24 mouse cellular contexts compared by ENCODE assay signal in the genomic region with DNA sequence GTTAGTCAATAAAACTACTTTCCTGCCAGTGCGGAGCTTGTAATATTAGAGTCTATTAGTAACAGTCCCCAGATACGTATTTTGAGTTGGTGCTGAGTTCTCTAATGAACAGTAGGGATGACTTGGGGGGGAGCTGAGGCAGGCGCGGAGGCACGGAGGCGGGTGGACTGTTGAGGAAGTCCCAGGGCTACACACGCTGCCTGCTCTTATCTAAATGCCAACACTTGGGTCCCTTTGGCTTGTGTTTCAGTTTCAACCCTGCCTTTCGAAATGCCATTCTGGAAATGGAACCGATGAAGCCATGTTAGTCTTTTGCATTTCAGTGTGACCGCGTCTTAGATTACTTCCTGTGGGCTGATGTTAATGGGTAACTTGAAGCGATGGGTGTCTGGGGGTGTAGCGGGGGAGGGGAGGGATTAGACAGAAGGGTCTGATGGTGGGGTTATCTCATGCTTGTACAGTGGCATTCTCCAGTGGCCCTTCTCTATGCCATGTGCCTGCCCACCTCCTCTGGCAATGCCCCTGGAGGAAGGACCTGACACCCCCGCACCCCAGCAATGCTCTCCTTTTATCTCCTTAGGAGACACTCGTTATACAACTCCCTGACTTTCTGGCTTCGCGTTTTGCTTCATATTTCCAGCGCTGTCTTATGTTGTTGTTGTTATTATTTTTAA. TPM values are rescaled to one million over a fixed set of nuclear protein-coding genes. Genes with fewer than 3 reads are reported as not detected.
DNase-seq lines count a peak whose midpoint lies in the region; ATAC-seq and TF ChIP-seq lines count a peak whose summit lies in the region.
"Had no signal": no experiment of that assay in that cellular context is flagged by ENCODE, and none has a peak within 500 bp of the region (broad histone marks: within the 10 kb centered on the region; RNA-seq: fewer than 3 reads in every experiment).

No protein-coding gene starts in this region.

- no peak overlapping the region for H3K4me2 ChIP-seq in forebrain, postnatal 0 days (ENCODE audit: low read depth)
- no peak overlapping the region for H3K4me2 ChIP-seq in forebrain, embryonic 16.5 days (ENCODE audit: low read length)
- H3K4me2 ChIP-seq: embryonic facial prominence, embryonic 15.5 days; forebrain, embryonic 12.5 days; heart, embryonic 11.5 days; heart, embryonic 15.5 days; hindbrain, embryonic 14.5 days; intestine, embryonic 15.5 days had no signal

- 89% methylated on average over 18 of the region's 18 CpGs for WGBS in forebrain, postnatal 0 days
- WGBS in forebrain, embryonic 16.5 days: 87% methylated on average over 18 of the region's 18 CpGs

- H3K27ac ChIP-seq in forebrain, postnatal 0 days (ENCODE audit: low read depth, low read length): no peak overlapping the region
- H3K27ac ChIP-seq in forebrain, embryonic 16.5 days (ENCODE audit: low read length): no peak overlapping the region
- peak overlapping the region; percentile 57; the same call in 1 of the 2 replicates for H3K27ac ChIP-seq in layer of hippocampus, adult 2 months
- H3K27ac ChIP-seq: embryonic facial prominence, embryonic 15.5 days; forebrain, embryonic 12.5 days; heart, adult 2 months; heart, embryonic 15.5 days; hindbrain, embryonic 10.5 days; hindbrain, embryonic 14.5 days; intestine, embryonic 15.5 days had no signal

- H3K4me3 ChIP-seq in forebrain, postnatal 0 days (ENCODE audit: low read depth, low read length): no peak overlapping the region
- H3K4me3 ChIP-seq in forebrain, embryonic 16.5 days (replicated peaks; ENCODE audit: low read length): no peak overlapping the region
- no peak overlapping the region for H3K4me3 ChIP-seq in layer of hippocampus, adult 2 months
- H3K4me3 ChIP-seq: embryonic facial prominence, embryonic 15.5 days; forebrain, embryonic 12.5 days; heart, adult 2 months; heart, embryonic 15.5 days; hindbrain, embryonic 10.5 days; intestine, embryonic 15.5 days had no signal

- no peak overlapping the region for H3K9ac ChIP-seq in forebrain, postnatal 0 days
- H3K9ac ChIP-seq in forebrain, embryonic 16.5 days (replicated peaks; ENCODE audit: low read depth, low read length): no peak overlapping the region
- H3K9ac ChIP-seq: embryonic facial prominence, embryonic 15.5 days; forebrain, embryonic 12.5 days; heart, embryonic 15.5 days; hindbrain, embryonic 14.5 days; intestine, embryonic 15.5 days had no signal

- H3K27me3 ChIP-seq in forebrain, postnatal 0 days (ENCODE audit: insufficient read depth, low read length): no peaks in the 10 kb centered on the region
- no peaks in the 10 kb centered on the region for H3K27me3 ChIP-seq in forebrain, embryonic 16.5 days (replicated peaks; ENCODE audit: control insufficient read depth, insufficient read depth, low read length)
- H3K27me3 ChIP-seq: embryonic facial prominence, embryonic 15.5 days; forebrain, embryonic 12.5 days; heart, embryonic 15.5 days; intestine, embryonic 15.5 days had no signal

- H3K36me3 ChIP-seq in forebrain, postnatal 0 days (ENCODE audit: insufficient read depth): no peaks in the 10 kb centered on the region
- 0 out of 2 replicates have a peak, but pooled peaks cover 2% of the 10 kb centered on the region for H3K36me3 ChIP-seq in forebrain, embryonic 16.5 days (ENCODE audit: control insufficient read depth, insufficient read depth)
- H3K36me3 ChIP-seq: embryonic facial prominence, embryonic 15.5 days; forebrain, embryonic 12.5 days; heart, embryonic 15.5 days had no signal

- TF ChIP-seq CTCF in forebrain, postnatal 0 days (IDR thresholded peaks at IDR 0.05; ENCODE audit: low read depth): no peak
- TF ChIP-seq CTCF in layer of hippocampus, adult 2 months (conservative IDR thresholded peaks at IDR 0.05): no peak

- peak; percentile 32 for ATAC-seq in forebrain, postnatal 0 days
- ATAC-seq in forebrain, embryonic 16.5 days: no peak
- 0 out of 2 replicates have a peak, but pooled peaks have one; percentile 35 for ATAC-seq in granulocyte monocyte progenitor cell, adult 5-6 weeks (replicated peaks; ENCODE audit: poor library complexity, severe bottlenecking)
- ATAC-seq in activated CD4-positive, CD25-positive, alpha-beta regulatory T cell, adult 4 months: no peak
- ATAC-seq: intestine, embryonic 15.5 days had no signal

- H3K9me3 ChIP-seq in forebrain, postnatal 0 days (ENCODE audit: low read length): no peaks in the 10 kb centered on the region
- no peaks in the 10 kb centered on the region for H3K9me3 ChIP-seq in forebrain, embryonic 16.5 days (ENCODE audit: control insufficient read depth, low read length)
- H3K9me3 ChIP-seq: embryonic facial prominence, embryonic 15.5 days; heart, embryonic 15.5 days; intestine, embryonic 15.5 days had no signal

- peaks cover 5% of the 10 kb centered on the region; the same call in 1 of the 2 replicates for H3K4me1 ChIP-seq in forebrain, postnatal 0 days (ENCODE audit: insufficient read depth)
- H3K4me1 ChIP-seq in forebrain, embryonic 16.5 days (replicated peaks; ENCODE audit: control insufficient read depth, insufficient read depth, low read length): peaks cover 6% of the 10 kb centered on the region
- H3K4me1 ChIP-seq: embryonic facial prominence, embryonic 15.5 days; forebrain, embryonic 12.5 days; heart, embryonic 15.5 days; hindbrain, embryonic 10.5 days; intestine, embryonic 15.5 days had no signal

- no peak for DNase-seq in forebrain, postnatal 0 days
- DNase-seq in layer of hippocampus, adult 2 months (ENCODE audit: low spot score in 2 of 2): no peak
- DNase-seq in layer of hippocampus, adult 8-10 months (ENCODE audit: low spot score in 2 of 2): no peak
- peak; percentile 4 for DNase-seq in 416B (ENCODE audit: low read depth)
- DNase-seq in cerebellum, adult 18-20 months: no peak
- DNase-seq: adrenal gland, adult 8-10 months; adrenal gland, postnatal 36 days; cerebellum, adult 8-10 months; cerebellum, postnatal 14 days; embryo, embryonic 11 days; gastrocnemius, postnatal 36 days; heart, adult 2 months; heart, postnatal 14 days; kidney, adult 18-20 months had no signal

RNA-seq across cellular contexts. Expression of gene B3glct, which starts 17.2 kb away (rescaled TPM):
- 16.5 and 19.9 TPM in 2 replicates for total RNA-seq in forebrain, postnatal 0 days (2014; rRNA removed)
- 12.4 and 13.1 TPM in 2 replicates for polyA plus RNA-seq in forebrain, postnatal 0 days (2015; fragmentation: Nextera tagmentation; extraction: Ambion mirVana)
- polyA plus RNA-seq in forebrain, embryonic 16.5 days (2015; fragmentation: Nextera tagmentation; extraction: Ambion mirVana): 13.4 and 14.4 TPM in 2 replicates
- total RNA-seq in layer of hippocampus, adult 2 months (2021): 10 to 100 TPM; 10.7 to 11.9 TPM
- 10 to 100 TPM; 12.1 to 18.7 (median 13.8) TPM for total RNA-seq in layer of hippocampus, adult 8-10 months (2022)
- total RNA-seq in granulocyte monocyte progenitor cell, adult 5-6 weeks (2014; fragmentation: Nextera tagmentation): 10.4 and 14.2 TPM in 2 replicates
- total RNA-seq in granulocyte monocyte progenitor cell, adult 5-6 weeks (2017): 4.8 and 10.1 TPM in 2 replicates
- 1 to 10 TPM; 2.4 to 2.9 TPM for polyA plus RNA-seq in activated CD4-positive, CD25-positive, alpha-beta regulatory T cell, adult 4 months (2017; shearing (Covaris generic))

RNA-seq across cellular contexts. Expression of gene Hsph1, which starts 59.0 kb away (rescaled TPM):
- 41.2 and 49.2 TPM in 2 replicates for total RNA-seq in forebrain, postnatal 0 days (2014; rRNA removed)
- 68.4 and 78.6 TPM in 2 replicates for polyA plus RNA-seq in forebrain, postnatal 0 days (2015; fragmentation: Nextera tagmentation; extraction: Ambion mirVana)
- 117 and 122 TPM in 2 replicates for polyA plus RNA-seq in forebrain, embryonic 16.5 days (2015; fragmentation: Nextera tagmentation; extraction: Ambion mirVana)
- total RNA-seq in layer of hippocampus, adult 2 months (2021): 100 to 1,000 TPM; 337 to 340 TPM
- total RNA-seq in layer of hippocampus, adult 8-10 months (2022): 100 to 1,000 TPM; 269 to 406 (median 334) TPM
- total RNA-seq in granulocyte monocyte progenitor cell, adult 5-6 weeks (2014; fragmentation: Nextera tagmentation): 44.5 and 46.7 TPM in 2 replicates
- 27.7 and 42.5 TPM in 2 replicates for total RNA-seq in granulocyte monocyte progenitor cell, adult 5-6 weeks (2017)
- polyA plus RNA-seq in activated CD4-positive, CD25-positive, alpha-beta regulatory T cell, adult 4 months (2017; shearing (Covaris generic)): 10 to 100 TPM; 25.6 to 27.9 TPM

Comparison
In these comparisons a context has a peak if more than half of its experiments do, and no peak if none do; other contexts are left out.
1. ATAC-seq: peak in forebrain, postnatal 0 days (single experiment) and granulocyte monocyte progenitor cell, adult 5-6 weeks (single experiment); none in forebrain, embryonic 16.5 days (single experiment) and activated CD4-positive, CD25-positive, alpha-beta regulatory T cell, adult 4 months (single experiment).